In the genomic region with DNA sequence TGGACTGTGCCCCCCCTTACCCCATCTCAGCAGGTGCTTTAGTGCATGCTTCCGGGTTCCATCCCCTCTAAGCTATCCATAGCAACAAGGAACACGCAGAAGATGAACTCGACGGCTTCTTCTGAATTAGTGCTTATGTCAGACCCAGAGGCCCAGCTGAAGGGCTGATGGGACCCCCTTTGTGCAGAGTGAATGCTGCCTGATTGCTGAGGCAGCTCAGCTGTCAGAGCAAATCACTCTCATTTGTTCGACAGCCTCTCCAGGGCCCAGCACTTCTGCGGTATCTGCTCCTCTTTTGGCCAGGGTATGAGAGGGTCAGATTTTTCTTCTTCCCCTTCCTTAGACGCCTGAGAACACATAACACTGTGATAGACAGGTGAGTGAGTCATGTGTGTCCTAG, we compare ENCODE assay signal across 16 mouse cellular contexts.
DNase-seq lines count a peak whose midpoint lies in the region; ATAC-seq and TF ChIP-seq lines count a peak whose summit lies in the region.
"Had no signal": no experiment of that assay in that cellular context is flagged by ENCODE, and none has a peak within 500 bp of the region (broad histone marks: within the 10 kb centered on the region; RNA-seq: fewer than 3 reads in every experiment).

No protein-coding gene starts in this region.

- H3K4me1 ChIP-seq in neural tube, embryonic 11.5 days (ENCODE audit: control insufficient read depth, insufficient read depth, low read length): 0 out of 2 replicates have a peak, but pooled peaks cover 3% of the 10 kb centered on the region
- H3K4me1 ChIP-seq in forebrain, embryonic 15.5 days: peaks cover 10% of the 10 kb centered on the region
- peaks cover 7% of the 10 kb centered on the region for H3K4me1 ChIP-seq in midbrain, embryonic 11.5 days (ENCODE audit: control insufficient read depth, insufficient read depth, low read length)

- H3K4me2 ChIP-seq in neural tube, embryonic 11.5 days (ENCODE audit: low read depth): no peak overlapping the region
- H3K4me2 ChIP-seq in forebrain, embryonic 15.5 days (replicated peaks): no peak overlapping the region
- H3K4me2 ChIP-seq in midbrain, embryonic 11.5 days: no peak overlapping the region

- no peak overlapping the region for H3K4me3 ChIP-seq in neural tube, embryonic 11.5 days (ENCODE audit: low read depth, low read length)
- H3K4me3 ChIP-seq in forebrain, embryonic 15.5 days: no peak overlapping the region
- H3K4me3 ChIP-seq in midbrain, embryonic 11.5 days (ENCODE audit: low read depth, low read length): no peak overlapping the region
- no peak overlapping the region for H3K4me3 ChIP-seq in gastrocnemius, adult 2 months
- H3K4me3 ChIP-seq: myocyte had no signal

- intact Hi-C loops in gastrocnemius, adult 2 months (cut with DNase I): loop anchor here (5.0 kb wide), 1 partner anchor 488 kb away; no protein-coding TSS in a partner anchor

- 45% methylated on average over 7 of the region's 7 CpGs for WGBS in neural tube, embryonic 11.5 days
- 8% methylated on average over 7 of the region's 7 CpGs for WGBS in forebrain, embryonic 15.5 days
- WGBS in midbrain, embryonic 11.5 days: 17% methylated on average over 7 of the region's 7 CpGs

- H3K27me3 ChIP-seq in neural tube, embryonic 11.5 days (ENCODE audit: control insufficient read depth, insufficient read depth, low read length): peaks cover 3% of the 10 kb centered on the region; the same call in 1 of the 2 replicates
- H3K27me3 ChIP-seq in forebrain, embryonic 15.5 days: no peaks in the 10 kb centered on the region
- H3K27me3 ChIP-seq in midbrain, embryonic 11.5 days (ENCODE audit: control insufficient read depth, insufficient read depth, low read length): peaks cover 3% of the 10 kb centered on the region

- H3K9me3 ChIP-seq in neural tube, embryonic 11.5 days (ENCODE audit: control insufficient read depth, low read length): no peaks in the 10 kb centered on the region
- no peaks in the 10 kb centered on the region for H3K9me3 ChIP-seq in forebrain, embryonic 15.5 days
- H3K9me3 ChIP-seq in midbrain, embryonic 11.5 days (ENCODE audit: control insufficient read depth, low read length): no peaks in the 10 kb centered on the region

- no peak overlapping the region for H3K9ac ChIP-seq in neural tube, embryonic 11.5 days (ENCODE audit: low read length)
- no peak overlapping the region for H3K9ac ChIP-seq in forebrain, embryonic 15.5 days (replicated peaks)
- no peak overlapping the region for H3K9ac ChIP-seq in midbrain, embryonic 11.5 days (ENCODE audit: low read length)

- no peaks in the 10 kb centered on the region for H3K36me3 ChIP-seq in neural tube, embryonic 11.5 days (ENCODE audit: control insufficient read depth, insufficient read depth, low read length)
- H3K36me3 ChIP-seq in forebrain, embryonic 15.5 days: no peaks in the 10 kb centered on the region
- H3K36me3 ChIP-seq in midbrain, embryonic 11.5 days (ENCODE audit: control insufficient read depth, insufficient read depth, low read length): no peaks in the 10 kb centered on the region

- peak; percentile 51 for DNase-seq in neural tube, embryonic 11.5 days (ENCODE audit: low spot score)
- DNase-seq in neural tube, embryonic 10.5 days (ENCODE audit: extremely low spot score, low spot score): no peak
- DNase-seq in midbrain, embryonic 11.5 days (ENCODE audit: low spot score, missing footprints): peak; percentile 89
- DNase-seq in left cerebral cortex, adult 18-20 months (ENCODE audit: low spot score in 2 of 2): no peak
- no peak for DNase-seq in gastrocnemius, adult 2 months
- DNase-seq in heart, adult 18-20 months: no peak
- no peak for DNase-seq in cerebellum, postnatal 10 days
- DNase-seq: adrenal gland, postnatal 14 days; cerebellum, postnatal 36 days; gastrocnemius, postnatal 25 days; liver; lung, adult 2 months; right cerebral cortex, adult 18-20 months; thymus, postnatal 4 days had no signal

- ATAC-seq in neural tube, embryonic 11.5 days (ENCODE audit: insufficient read depth, low FRiP score, low TSS enrichment): peak; percentile 43
- peak; percentile 78 for ATAC-seq in forebrain, embryonic 15.5 days (replicated peaks)
- ATAC-seq in midbrain, embryonic 11.5 days (ENCODE audit: low FRiP score): peak; percentile 76

- no peak overlapping the region for H3K27ac ChIP-seq in neural tube, embryonic 11.5 days (ENCODE audit: low read depth, low read length)
- H3K27ac ChIP-seq in forebrain, embryonic 15.5 days (replicated peaks): peak overlapping the region; percentile 68
- no peak overlapping the region for H3K27ac ChIP-seq in midbrain, embryonic 11.5 days (ENCODE audit: low read depth, low read length)
- no peak overlapping the region for H3K27ac ChIP-seq in gastrocnemius, adult 2 months

- no peak for TF ChIP-seq CTCF in gastrocnemius, adult 2 months (IDR thresholded peaks at IDR 0.05)

Comparison
In these comparisons a context has a peak if more than half of its experiments do, and no peak if none do; other contexts are left out.
1. DNase-seq: peak in neural tube, embryonic 11.5 days (single experiment) and midbrain, embryonic 11.5 days (single experiment); none in neural tube, embryonic 10.5 days (single experiment), left cerebral cortex, adult 18-20 months (0 of 2), gastrocnemius, adult 2 months (single experiment), heart, adult 18-20 months (0 of 2) and cerebellum, postnatal 10 days (0 of 2).
2. Peak in every context shown above with its lines, with median percentiles within 50 percentile points of each other: ATAC-seq.